Mouse (Mus musculus): Measurements from ENCODE around the gene Atxn1. TPM values are rescaled to one million over a fixed set of nuclear protein-coding genes. Genes with fewer than 3 reads are reported as not detected.

Gene Atxn1
- polyA plus RNA-seq, 2 experiments from 2014 or later: 28.1 to 32.9 TPM

DNA sequence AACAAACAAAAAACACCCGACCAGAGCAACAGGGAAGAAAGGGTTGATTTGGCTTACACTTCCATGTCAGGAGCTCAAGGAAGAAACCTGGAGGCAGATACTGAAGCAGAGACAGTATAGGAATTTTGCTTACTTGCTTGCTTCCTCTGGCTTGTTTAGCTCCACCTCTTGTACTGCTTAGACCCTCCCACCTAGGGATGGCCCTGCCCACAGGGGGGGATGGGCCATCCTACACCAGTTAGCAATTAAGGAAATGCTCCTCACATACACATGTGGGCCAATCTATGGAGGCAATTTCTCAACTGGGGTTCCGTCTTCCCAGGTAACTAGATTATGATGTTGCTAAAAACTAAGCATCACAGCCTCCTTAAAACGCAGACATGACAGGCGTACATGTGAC, 39.5 kb downstream of the Atxn1 start:
- no peak for ATAC-seq

DNA sequence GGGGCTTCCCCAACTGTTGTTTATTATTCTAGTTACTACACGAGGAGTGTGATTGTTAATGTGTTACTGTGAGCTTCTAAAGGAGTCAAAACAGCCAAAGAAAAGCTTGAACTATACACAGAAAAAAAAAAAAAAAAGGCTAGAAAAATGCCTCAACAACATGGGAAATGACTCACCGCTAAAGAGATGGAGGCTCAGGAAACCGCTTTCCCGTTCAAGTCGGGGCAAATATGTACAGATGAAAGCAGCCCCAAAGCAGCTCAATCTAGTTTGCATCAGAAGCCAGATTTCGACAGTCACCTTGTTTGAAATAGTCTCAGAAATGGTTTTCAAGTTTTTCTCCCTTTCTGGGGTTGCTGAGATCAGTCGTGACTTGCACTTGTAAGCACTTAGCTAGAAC, 40.3 kb downstream of the Atxn1 start:
- ATAC-seq: peak; percentile 58

DNA sequence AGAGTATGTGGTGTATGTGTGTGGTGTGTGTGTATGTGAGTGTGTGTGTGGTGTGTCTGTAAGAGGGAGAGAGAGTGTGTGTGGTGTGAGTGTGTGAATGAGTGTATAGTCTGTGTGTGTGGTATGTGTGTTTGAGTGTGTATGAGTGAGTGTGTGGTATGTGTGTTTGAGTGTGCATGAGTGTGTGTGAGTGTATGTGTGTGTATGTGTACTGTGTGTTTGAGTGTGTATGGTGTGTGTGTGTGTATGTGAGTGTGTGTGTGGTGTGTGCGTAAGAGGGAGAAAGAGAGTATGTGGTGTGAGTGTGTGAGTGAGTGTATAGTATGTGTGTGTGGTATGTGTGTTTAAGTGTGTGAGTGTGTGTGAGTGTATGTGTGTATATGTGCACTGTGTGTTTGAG, 41.7 kb downstream of the Atxn1 start:
- ATAC-seq: peak; percentile 15

DNA sequence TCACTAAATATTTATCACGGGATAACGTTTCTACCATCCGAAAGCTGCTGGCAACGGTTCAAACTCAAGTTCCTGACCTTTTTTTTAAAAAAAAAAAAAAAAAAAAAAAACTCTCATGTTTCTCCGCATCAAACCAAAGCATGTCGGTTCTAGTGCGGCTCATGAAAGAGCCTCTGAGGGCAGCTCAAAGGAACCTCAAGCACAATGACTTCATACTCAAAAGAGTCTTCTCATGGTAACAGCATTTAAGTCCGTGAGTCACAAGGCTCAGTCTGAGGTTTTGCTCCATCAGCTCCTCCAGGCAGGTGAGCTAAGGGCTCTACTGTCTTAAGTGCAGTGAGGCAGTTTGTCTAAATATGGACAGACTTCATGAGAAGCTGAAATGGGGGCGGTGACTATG, 42.3 kb downstream of the Atxn1 start:
- peak; percentile 70 for ATAC-seq

DNA sequence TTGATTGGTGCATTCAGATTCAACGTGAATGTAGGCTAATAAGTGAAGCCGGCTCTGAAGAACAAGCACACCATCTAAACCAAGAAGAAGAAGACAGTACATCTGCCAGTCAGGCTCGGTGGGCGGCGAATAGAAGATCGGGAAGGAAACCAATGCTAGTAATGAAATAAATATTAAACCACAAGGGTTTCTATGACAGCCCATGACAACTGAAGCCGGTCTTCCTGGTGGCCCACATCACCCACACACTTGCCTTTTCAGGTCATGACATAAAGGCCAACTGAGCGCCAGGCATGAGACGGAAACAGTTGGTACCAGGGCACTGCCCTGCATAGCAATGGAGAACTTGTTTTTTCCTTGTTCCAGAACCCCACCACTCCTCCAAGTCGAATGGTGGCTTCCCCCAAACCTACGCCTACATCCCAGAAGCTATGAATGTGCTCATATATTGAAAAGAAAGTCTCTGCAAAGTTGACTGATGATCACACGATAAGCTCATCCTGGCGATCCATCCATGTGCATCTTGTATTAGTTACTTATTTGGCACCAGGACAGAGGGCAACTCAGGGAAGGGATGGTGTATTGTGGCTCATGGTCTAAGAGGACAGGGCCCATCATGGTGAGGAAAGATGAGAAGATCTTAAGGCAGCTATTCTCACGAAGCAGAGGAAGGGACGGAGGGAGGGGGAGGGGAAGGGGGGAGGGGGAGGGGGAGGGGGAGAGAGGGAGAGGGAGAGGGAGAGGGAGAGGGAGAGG, 45.7 kb downstream of the Atxn1 start:
- ATAC-seq: peak; percentile 26

DNA sequence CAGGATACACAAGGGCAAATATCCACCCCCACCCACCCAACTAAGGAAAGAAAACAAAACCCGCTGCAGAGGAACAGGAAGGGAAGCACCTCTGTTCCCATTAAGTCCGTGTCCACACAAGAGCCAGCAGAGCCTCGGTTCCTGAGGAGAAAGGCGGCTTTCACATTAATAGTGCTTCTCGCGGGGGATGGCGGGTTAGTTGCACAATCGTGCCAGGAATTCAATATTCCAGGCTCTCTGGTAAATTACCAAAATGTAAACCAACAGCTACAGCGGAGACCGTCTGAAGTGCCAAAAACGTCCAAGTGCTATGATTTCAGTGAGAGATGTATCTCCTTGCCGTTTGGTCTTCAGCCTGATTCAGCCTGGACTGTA, 46.8 kb downstream of the Atxn1 start:
- no peak for ATAC-seq

DNA sequence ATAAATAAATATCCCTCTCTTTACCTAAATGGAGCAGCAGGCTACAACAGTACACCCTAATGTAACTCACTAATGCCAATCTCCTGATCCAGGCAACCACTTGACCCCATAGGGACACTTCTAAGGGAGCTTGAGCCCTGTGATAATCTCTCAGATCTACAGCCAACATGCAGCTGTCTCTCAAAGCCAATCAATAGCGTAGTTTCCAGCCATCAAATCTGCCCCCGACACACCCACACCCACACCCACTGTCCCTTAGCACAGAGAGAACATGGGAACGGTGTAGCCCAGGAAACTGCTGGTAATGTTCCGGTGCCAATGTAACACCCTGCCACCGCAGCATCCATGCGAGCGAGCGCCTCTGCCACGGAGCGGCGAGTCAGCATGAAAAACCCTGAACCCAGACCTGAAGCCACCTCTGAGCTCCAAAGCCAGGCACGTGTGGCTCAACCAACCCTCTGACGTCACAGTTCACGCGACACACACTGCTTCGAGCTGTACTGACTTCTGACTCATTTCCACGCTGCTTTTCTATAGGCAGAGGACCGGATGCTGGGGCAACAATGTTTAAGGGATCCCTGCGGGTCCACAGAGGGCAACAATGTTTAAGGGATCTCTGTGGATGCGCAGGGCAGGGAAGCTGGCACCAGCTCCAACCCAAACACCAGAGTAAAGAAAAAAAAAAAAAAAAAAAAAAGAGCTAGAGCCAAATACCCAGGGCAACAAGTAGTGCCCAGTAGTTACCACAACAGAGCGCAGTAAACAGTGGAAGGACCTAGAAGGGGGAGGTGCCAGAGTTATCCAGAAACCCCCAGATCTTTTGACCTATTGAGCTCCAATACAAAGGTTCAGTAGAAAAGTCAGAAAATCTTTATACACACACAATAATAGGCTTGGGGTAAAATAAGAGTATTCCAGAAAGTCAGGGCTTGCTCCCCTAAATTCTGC, 47.5 kb downstream of the Atxn1 start:
- ATAC-seq: peak; percentile 63

DNA sequence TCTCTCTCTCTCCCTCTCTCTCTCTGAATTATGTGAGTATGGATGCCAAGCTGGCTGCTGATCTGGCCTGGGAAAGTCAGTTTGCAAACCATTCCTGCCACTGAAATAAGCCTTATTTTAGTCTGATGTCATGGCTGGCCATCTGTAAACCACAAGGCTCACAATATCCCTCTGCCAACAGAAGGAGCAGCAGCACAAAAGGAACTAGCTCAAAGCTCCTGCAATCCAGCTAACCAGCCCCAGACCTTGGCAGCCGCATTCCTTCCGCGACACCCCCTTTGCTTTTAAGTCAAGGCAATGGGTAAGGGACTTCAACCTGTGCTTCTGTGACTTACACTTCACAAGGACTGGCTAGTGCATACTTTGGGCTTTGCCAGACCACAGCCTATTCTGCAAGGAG, 48.9 kb downstream of the Atxn1 start:
- ATAC-seq: no peak

DNA sequence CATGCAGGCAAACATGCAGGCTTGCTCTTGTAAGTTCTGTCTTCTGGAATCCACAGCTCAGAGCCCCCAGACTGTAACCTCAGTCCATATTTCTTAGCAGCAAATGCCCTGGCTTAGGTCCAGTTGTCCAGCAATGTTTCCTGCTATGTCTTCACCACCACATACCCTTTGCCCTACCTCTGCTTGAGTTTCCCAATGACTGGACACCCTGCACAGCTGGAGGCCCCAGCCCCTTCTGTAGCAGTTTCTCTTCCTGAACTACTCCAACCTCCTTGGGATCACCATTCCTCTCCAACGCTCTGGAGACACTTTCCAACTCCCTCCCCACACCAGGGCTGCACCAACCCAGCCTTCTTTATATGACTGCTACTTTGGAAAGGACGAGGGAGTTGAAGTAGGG, 49.8 kb downstream of the Atxn1 start:
- ATAC-seq: no peak

DNA sequence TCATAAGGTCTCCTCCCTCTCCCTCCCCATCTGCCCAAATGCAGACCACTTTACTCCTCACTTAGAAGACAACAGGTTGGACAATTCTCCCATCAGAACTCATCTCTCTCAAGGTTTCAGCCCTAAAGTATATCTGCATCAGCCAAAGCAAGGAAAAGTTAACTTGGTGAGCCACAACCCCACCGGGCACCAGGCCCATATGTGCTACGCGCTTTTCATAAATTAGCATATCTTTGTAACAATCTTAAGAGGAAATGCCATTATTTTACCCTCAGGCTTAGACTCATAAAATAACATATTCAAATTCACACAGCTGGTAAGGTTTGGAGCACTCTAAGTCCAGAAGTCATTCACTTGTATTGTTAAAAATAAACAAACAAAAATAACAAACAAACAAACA, 50.7 kb downstream of the Atxn1 start:
- peak; percentile 41 for ATAC-seq

DNA sequence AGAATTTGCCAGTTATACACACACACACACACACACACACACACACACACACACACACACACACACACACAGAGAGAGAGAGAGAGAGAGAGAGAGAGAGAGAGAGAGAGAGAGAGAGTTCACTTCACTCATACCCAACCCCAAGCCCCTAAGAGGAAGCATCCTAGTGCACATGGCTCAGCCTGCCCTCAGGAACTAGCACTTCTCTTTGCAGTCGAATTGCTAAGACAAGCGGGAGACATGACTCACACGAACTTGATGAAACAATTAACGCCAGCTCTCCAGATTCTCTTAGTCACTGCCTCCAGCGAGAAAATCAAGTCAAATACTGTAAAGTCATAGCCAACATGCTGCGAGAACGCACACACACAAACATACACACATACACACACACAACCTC, 53.0 kb downstream of the Atxn1 start:
- ATAC-seq: no peak

DNA sequence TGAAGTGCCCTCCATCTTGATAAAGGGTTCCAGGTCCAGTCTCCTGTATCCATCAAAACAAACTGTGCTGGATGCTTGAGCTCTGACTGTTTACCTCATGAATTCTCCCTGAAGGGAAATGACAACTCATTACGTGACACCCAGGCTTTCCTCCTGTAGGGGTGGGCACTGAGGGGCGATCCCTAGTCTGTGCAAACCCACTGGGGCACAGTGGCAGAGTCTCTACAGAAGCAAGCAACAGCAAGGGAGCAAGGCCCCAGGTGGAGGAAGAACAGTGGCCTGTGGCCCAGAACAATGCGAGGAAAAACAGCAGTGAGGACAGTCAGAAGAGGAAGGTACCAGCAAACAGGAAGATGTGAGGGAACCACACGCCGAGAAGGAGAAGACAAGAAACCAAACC, 53.7 kb downstream of the Atxn1 start:
- ATAC-seq: no peak

DNA sequence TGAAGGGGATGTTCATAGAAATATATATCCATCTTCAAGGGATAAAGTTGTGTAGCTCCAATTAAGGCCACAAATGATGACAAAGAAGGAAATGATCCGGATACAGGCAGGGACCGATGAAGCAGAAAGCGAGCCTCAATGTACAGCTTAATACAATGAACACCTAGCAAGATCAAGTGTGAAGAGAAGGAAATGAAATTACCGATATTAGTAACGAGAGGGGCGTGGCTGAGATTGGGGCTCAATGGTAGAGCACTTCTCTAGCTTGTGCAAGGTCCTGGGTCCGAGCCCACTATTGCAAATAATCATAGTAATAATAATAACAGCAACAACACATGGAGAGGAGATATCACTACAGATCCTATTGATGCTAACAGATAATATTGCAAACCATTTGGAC, 54.5 kb downstream of the Atxn1 start:
- ATAC-seq: no peak

DNA sequence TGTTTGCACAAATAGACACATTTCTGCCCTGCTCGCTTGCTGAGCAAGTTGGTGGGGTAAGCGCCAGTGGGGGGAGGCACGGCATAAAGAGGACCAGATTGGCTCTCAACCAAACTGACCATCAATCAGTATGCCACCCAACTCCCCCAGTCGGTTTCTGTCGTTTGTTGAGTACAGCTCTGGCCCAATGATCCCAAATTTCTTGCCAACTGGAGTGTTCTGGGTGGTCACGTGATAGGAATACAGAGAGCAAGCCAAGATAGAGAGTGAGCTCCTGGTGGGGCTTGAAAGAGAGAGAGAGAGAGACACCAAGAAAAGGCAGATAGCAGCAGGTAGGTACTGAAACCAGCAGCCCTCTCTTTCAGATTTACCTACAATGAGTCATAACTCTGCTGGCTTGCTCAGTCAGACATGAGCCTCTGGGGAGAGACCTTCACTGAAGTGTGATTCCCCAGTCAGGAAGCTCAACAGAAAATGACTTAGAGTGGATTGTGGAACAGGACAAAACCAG, 57.6 kb downstream of the Atxn1 start:
- peak; percentile 59 for ATAC-seq

DNA sequence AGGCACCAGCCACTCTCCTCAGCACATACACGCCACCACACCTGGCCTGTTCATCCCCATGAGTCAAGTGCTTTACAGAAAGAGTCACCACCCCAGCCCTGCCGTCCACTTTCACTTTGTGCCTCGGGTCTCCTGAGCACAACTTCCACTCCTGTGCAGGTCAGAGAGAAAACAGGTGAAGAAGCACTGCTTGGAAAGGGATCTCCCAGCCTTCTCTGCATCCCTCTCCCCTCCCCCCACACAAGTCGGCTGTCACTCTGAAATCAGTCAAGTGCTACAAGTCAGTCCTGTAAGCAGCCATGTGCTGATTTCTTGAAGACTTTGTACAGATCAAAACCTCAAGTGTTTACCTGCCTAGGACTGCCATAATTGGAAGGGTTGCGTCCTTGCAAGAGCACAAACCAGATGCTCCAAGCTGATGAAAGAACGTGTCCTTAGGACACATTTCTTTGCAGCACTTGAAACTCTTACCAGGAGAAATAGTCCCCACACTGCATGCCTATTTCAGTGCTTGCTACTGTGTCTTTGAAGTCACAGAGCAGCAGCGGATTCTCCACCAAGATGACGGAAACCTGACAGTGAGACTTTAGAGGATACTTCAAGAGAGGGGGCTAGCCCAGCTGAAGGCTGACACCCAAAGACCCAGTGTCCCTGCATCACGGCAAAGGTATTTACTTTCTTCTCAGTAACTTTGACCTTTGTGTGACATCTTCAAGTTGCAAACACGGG, 58.2 kb downstream of the Atxn1 start:
- peak; percentile 64 for ATAC-seq

DNA sequence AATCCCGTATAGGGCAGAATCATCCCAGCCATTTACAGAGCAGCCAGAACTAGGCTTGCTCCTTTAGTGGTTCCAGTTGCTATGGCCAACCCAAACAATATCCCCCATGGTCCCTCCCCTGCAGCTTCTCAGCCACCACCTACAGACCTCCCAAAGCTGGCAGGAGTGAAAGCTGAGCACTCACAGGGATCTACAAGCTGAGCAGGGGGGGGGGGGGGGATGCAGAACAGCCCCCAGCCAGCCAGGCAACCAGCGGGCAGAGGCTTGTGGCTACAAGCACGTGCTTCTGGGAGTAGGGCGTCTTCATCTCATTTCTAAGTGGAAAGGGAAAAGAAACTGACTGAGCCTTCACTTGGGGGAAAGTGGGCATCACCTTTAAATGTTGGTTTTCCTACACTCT, 59.9 kb downstream of the Atxn1 start:
- no peak for ATAC-seq

DNA sequence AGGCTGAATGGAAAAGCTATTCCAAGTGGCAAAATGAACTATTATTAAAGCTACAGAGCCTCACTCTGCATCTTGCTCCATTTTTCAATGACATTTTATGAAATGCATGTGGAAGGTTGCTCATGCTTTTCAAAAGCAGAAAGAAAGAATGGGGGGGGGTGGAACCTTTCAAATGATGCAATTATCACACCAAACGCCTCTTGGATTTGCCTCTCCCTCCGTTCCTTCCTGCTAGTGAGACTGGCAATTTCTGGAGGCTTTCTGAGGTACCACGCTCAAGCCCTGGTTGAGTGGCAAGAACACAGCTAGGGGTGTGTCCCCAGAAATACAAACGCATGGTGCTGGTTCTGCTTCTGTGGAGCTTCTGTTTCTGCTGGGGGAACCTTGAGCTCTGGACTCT, 60.4 kb downstream of the Atxn1 start:
- no peak for ATAC-seq

DNA sequence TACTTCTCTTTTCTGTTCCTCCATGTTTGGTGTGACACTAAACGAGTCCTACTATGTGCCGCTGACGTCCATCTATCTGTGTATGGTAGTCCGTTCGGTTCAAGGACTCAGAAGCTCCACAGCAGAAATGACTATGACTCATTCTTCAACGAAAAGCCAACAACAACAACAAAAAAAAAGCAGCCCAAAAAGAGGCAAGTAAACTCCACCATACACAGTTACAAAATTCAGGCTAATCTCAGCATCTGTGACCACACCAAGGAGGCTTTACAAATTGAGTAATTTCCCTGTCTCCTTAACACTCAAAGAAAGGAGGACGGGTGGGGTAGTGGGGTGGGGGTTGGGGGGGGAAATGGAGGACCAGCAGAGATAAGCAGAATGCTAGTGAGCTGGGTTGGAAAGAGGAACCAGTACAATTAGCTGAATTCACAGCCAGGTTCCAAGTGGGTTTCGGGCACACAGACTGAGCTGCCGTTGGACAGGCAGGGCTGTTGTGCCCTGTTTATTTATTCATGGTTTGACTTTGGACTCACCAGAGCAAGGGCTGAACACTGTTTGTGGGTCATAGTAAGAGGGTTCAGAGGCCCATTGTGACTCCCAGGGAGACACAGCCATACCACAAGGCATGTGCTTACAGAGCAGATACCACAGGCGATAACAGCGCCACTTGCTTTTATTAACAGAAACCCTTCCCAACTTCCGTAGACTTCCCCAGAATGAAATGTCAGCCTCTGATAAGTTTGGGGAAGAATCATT, 61.1 kb downstream of the Atxn1 start:
- ATAC-seq: peak; percentile 7

DNA sequence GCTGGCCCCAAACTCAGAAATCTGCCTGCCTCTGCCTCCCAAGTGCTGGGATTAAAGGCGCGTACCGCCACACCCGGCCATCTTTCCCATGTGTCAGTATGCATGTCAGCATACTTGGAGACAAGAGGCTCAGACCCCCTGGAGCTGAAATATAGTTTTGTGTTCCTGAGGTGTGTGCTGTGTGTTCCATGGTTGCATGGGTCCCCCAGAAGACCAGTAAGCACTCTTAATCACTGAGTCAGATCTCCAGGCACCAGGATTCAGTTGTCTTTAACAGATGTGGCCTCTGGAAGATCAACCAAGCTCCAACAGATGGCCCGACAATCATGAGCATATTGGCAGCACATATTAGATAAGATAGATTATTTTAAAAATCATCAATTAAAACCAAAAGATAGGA, 62.4 kb downstream of the Atxn1 start:
- no peak for ATAC-seq

DNA sequence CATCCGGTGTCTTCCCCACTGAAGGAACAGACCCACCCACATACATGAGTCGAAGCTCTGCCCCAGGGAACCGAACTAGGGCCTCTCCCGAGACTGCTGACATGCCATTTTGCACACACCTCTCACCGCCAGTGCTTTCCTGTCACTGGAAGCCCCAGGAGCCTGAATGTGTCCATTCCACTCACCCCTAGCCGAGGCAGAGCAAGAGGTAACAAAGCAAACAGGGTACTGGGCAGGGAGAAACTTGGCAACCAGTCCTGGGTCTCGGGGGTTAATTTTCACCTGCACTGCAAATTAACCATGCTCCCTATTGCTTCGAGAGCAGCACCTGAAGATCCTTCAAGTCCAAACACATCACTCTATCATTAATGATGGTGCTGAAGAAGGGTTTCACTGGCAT, 64.0 kb downstream of the Atxn1 start:
- ATAC-seq: no peak

DNA sequence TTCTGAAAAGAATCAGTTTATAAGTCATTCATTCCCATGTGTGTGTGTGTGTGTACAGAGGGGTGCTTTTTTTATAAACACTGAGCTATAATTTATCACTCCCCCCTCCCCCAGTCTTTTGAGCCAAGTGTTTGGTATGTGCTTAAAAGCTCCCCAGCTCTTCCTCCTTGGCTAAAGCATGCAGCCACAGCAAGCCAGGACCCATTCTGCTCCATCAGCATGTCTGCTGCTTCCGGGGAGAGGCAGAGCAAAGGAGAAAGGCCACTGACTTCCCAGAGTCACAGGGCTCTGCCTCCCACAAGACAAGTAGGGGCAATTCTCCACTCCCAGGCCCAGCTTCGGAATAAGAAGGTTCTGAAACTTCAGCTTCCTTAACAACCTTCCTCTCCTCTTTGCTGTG, 67.2 kb downstream of the Atxn1 start:
- ATAC-seq: no peak

DNA sequence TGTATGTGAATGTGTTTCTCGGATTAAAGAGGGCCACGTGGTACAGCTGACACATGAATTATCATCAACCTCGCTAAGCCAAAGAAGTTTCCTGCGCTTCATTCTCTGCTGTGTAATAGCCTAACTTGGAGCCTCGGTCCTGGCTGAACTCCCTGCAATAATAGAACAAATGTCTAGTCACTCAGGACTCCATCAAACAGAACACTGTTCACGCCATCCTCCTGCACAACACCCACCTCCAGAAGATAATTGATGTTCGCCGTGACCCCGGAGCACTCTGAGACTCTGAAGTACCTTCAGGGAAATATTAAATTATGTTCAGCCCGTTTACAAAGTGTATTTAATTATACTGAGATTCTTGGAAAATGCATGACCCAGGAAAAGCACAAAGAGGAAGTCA, 70.0 kb downstream of the Atxn1 start:
- ATAC-seq: no peak
